Comparison of ENCODE assay signal across 9 mouse cellular contexts in the genomic region with DNA sequence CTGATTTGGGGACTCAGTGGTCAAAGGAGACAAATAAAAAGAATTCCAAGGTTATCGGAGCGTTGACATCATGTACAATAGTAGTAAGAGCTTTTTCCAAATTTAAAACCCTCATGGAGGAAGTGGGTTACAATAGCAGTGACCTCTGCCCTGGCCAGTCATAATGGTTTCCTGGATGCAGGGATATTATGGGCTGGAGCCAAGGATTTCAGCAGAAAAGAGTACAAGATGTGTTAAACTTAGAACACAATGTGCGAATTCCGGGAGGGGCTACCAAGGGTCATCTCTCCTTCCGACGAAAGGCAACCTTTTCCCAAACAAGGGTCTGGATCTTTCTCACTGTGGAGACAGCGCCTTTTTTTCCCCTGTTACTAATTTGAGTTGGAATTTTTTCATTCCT.
A peak's percentile ranks its signal among the peaks of the same experiment; 100 is the strongest.
DNase-seq lines count a peak whose midpoint lies in the region; ATAC-seq lines count a peak whose summit lies in the region.
"Had no signal": no experiment of that assay in that cellular context is flagged by ENCODE, and none has a peak within 500 bp of the region (broad histone marks: within the 10 kb centered on the region; RNA-seq: fewer than 3 reads in every experiment).

No protein-coding gene starts in this region.

- intact Hi-C loops in heart, postnatal 10 days (cut with DNase I), result loop anchor here (10.0 kb wide), 1 partner anchor 104 kb away; no protein-coding TSS in a partner anchor

- no peak for ATAC-seq in megakaryocyte progenitor cell, adult 5-6 weeks (replicated peaks; ENCODE audit: poor library complexity)

- peak; percentile 58 for DNase-seq in gastrocnemius, adult 18-20 months (ENCODE audit: low spot score)
- no peak for DNase-seq in gastrocnemius, adult 8-10 months (ENCODE audit: low spot score in 2 of 2)
- DNase-seq in adipocyte (ENCODE audit: low spot score), result peak; percentile 43
- peak; percentile 65 to 66 for DNase-seq in heart, postnatal 10 days
- DNase-seq in kidney, postnatal 25 days, result peak; percentile 85 to 88
- DNase-seq in layer of hippocampus, postnatal 25 days (ENCODE audit: extremely low spot score in 1 of 2, low spot score in 1 of 2), result no peak
- no peak for DNase-seq in left cerebral cortex, adult 9 months (ENCODE audit: low spot score in 2 of 2)
- DNase-seq: cerebellum, postnatal 25 days had no signal

Comparison
In these comparisons a context has a peak if more than half of its experiments do, and no peak if none do; other contexts are left out.
1. DNase-seq: peak in gastrocnemius, adult 18-20 months (single experiment), adipocyte (single experiment), heart, postnatal 10 days (2 of 2) and kidney, postnatal 25 days (2 of 2); none in gastrocnemius, adult 8-10 months (0 of 2), layer of hippocampus, postnatal 25 days (0 of 2) and left cerebral cortex, adult 9 months (0 of 2).